Mouse (Mus musculus) C2C12 (cell line): ENCODE data around the gene Stk39.

ENCODE experiments used
- CTCF ChIP-seq: IDR thresholded peaks from one replicate; pipeline ENCODE4 v1.5.1; 2011; ENCODE audit not compliant: control insufficient read depth, insufficient read depth, insufficient read length
- MAX ChIP-seq: IDR thresholded peaks from one replicate; pipeline ENCODE4 v1.6.1; 2011; ENCODE audit warnings: mild to moderate bottlenecking, control low read depth
- MYOD1 ChIP-seq: IDR thresholded peaks from one replicate; pipeline ENCODE4 v1.6.1; 2011; ENCODE audit warnings: low read depth; ENCODE audit not compliant: control insufficient read depth, insufficient read length
- MYOG ChIP-seq: IDR thresholded peaks from one replicate; pipeline ENCODE4 v1.6.1; 2011; ENCODE audit not compliant: control insufficient read depth, insufficient read length; ENCODE audit errors: extremely low read depth
- USF1 ChIP-seq: IDR thresholded peaks from one replicate; pipeline ENCODE4 v1.6.1; 2011; ENCODE audit warnings: low read depth, mild to moderate bottlenecking, control low read depth, moderate library complexity

- TF ChIP-seq USF1 (no peak), CTCF (no peak), MYOG (no peak), MAX (no peak), MYOD1 (no peak)
These were observed 228.8 kb downstream of the Stk39 start for GRCm38 (mm10) chr2:68243273-68243672.
